Mouse (Mus musculus) hindbrain, embryonic 14.5 days (tissue): Measurements from ENCODE around the gene Gm17482. TPM values are rescaled to one million over a fixed set of nuclear protein-coding genes. Genes with fewer than 3 reads are reported as not detected.

ENCODE experiments used
- ATAC-seq: fragments of 200-750 bp; cut with Nextera tagmentation; 2 replicates; pipeline ENCODE4 v1.8.0; 2017; ENCODE audit warnings: moderate number of reproducible peaks, mild to moderate bottlenecking, moderate TSS enrichment, moderate library complexity; ENCODE audit not compliant: low FRiP score
- DNase-seq: peaks from one replicate; pipeline ENCODE4 v3.0.0-alpha.2; 2015; ENCODE audit warnings: low spot score
- H3K27ac ChIP-seq: fragments of 300-500 bp; sonication (generic); 2 replicates; pipeline ENCODE4 v1.5.1; 2014; ENCODE audit warnings: mild to moderate bottlenecking, moderate library complexity
- H3K27me3 ChIP-seq: fragments of 300-500 bp; sonication (generic); 2 replicates; pipeline ENCODE4 v1.6.1; 2014; ENCODE audit warnings: mild to moderate bottlenecking, low read length, mixed read lengths; ENCODE audit not compliant: control insufficient read depth, insufficient read depth
- H3K36me3 ChIP-seq: fragments of 300-500 bp; sonication (generic); replicated peaks from 2 replicates; pipeline ENCODE4 v1.6.1; 2014; ENCODE audit not compliant: control insufficient read depth, insufficient read depth
- H3K4me1 ChIP-seq: fragments of 300-500 bp; sonication (generic); replicated peaks from 2 replicates; pipeline ENCODE4 v1.6.1; 2014; ENCODE audit warnings: antibody characterized with exemption, low read length, mixed read lengths; ENCODE audit not compliant: control insufficient read depth, insufficient read depth
- H3K4me2 ChIP-seq: fragments of 300-500 bp; sonication (generic); replicated peaks from 2 replicates; pipeline ENCODE4 v1.6.1; 2014; ENCODE audit warnings: mild to moderate bottlenecking, moderate library complexity
- H3K4me3 ChIP-seq: fragments of 300-500 bp; sonication (generic); replicated peaks from 2 replicates; pipeline ENCODE4 v1.5.1; 2014; ENCODE audit warnings: mild to moderate bottlenecking, low read length
- H3K9ac ChIP-seq: fragments of 300-500 bp; sonication (generic); 2 replicates; pipeline ENCODE4 v1.6.1; 2014
- H3K9me3 ChIP-seq: fragments of 300-500 bp; sonication (generic); 2 replicates; pipeline ENCODE4 v1.6.1; 2016; ENCODE audit warnings: low read length; ENCODE audit not compliant: control insufficient read depth
- WGBS: fragments of 180-500 bp; shearing (Covaris S2); extraction: QIAGEN DNeasy Blood & Tissue Kit; methylation state at CpG from one replicate; pipeline ENCODE4 v1.1.7; 2014; 5-methylcytosine and 5-hydroxymethylcytosine counted together
- polyA plus RNA-seq: library from polyadenylated mRNA; unstranded; fragments of >200 nt; fragmentation: Nextera tagmentation; extraction: Ambion mirVana; gene quantifications from 2 replicates; pipeline ENCODE4 v1.2.1, GENCODE M21; 2014

Gene Gm17482
- polyA plus RNA-seq, 1 experiment from 2014 or later: not detected

DNA sequence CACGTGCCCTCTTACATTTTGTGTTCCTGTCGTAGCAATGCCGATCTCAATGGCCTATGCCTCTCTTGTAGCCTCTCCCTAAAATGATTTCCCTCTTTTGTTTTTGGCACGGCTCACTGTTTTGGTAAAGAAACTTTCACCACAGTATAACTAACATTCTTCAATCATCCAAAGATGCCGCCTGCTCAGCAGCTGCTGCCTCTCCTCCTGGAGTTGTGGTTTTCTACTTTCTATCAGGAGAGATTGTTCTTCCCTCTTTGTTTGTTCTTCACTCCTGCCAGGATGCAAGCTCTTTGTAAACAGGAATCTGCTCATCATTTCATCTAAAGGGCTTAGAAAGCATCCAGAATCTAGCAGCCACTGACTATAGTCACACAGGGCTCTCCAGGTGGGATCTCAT, 39.6 kb downstream of the Gm17482 start:
- WGBS: 92% methylated on average over 5 of the region's 5 CpGs
- no peaks in the 10 kb centered on the region for H3K9me3 ChIP-seq
- H3K27me3 ChIP-seq: no peaks in the 10 kb centered on the region
- H3K4me1 ChIP-seq: no peaks in the 10 kb centered on the region
- ATAC-seq (no peak), DNase-seq (no peak)
- H3K4me3 ChIP-seq: no peak overlapping the region
- no peak overlapping the region for H3K27ac ChIP-seq
- peaks cover 24% of the 10 kb centered on the region; the same call in 1 of the 2 replicates for H3K36me3 ChIP-seq
- no peak overlapping the region for H3K9ac ChIP-seq
- no peak overlapping the region for H3K4me2 ChIP-seq

DNA sequence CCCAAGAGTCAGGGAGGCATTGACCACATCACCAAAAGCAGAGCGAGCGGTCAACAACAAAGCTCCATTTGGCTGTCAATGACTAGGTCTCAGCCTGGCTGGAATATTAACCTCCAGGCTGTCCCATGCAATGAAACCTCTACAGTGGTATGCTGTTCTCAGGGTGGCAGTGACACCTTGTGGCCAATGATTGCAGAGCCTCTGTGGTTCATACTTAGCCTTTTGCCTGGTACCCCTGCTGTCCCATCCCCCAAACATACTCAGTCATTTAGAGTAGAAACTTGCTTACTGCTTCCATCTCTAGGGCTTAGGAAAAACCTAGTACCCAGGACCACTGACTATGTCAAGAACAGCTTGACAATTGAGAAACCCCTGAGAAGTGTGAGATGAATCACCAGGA, 40.8 kb downstream of the Gm17482 start:
- peak; percentile 78 for DNase-seq
- Histone ChIP-seq H3K4me1 (no peaks in the 10 kb centered on the region), H3K27me3 (no peaks in the 10 kb centered on the region), H3K4me2 (no peak overlapping the region), H3K9me3 (no peaks in the 10 kb centered on the region), H3K36me3 (peaks cover 19% of the 10 kb centered on the region; the same call in 1 of the 2 replicates), H3K27ac (no peak overlapping the region), H3K9ac (no peak overlapping the region), H3K4me3 (no peak overlapping the region)
- ATAC-seq: peak; percentile 79; the same call in 1 of the 2 replicates
- 52% methylated on average over 2 of the region's 2 CpGs for WGBS

DNA sequence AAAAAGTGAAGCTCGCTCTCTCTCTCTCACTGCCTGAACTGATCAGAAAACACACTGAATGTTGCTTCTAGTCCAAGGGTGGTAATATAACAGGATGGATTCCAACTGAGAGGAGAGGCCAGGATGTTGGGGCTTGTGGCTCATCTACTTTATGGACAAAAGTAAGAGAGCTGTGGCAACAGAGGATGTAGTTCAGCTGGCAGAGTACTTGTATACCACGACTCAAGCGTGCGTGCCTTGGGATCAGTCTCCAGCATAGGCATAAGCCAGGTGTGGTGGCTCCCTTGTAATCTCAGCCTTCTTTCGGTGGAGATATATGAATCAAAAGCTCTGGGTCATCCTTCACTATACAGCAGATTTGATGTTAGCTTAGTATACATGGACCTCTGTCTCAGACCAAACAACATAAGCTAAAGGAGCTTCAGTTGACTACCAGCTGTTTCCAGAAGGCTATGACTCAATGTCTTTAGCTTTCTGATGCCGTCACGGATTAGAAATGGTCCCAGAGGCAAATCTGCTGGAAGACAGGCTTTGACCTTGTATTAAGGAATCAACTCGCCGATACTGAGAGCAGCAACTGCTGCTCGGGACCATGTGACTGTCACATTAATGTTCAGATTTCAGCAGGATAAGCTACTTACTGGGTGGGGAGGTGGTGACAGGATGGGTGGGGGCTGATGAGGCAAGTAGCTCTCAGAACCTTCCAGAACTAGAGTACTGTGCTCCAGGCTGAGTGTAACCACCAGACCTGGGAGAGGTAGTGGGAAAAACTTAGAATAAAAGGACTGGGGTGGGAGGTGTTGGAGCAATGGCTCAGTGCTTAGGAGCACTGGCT, 41.6 kb downstream of the Gm17482 start:
- Histone ChIP-seq H3K9ac (no peak overlapping the region), H3K36me3 (peaks cover 12% of the 10 kb centered on the region; the same call in 1 of the 2 replicates), H3K4me1 (no peaks in the 10 kb centered on the region), H3K27ac (no peak overlapping the region), H3K9me3 (no peaks in the 10 kb centered on the region), H3K4me2 (no peak overlapping the region), H3K4me3 (no peak overlapping the region), H3K27me3 (no peaks in the 10 kb centered on the region)
- WGBS: 89% methylated on average over 10 of the region's 10 CpGs
- DNase-seq (no peak), ATAC-seq (no peak)

DNA sequence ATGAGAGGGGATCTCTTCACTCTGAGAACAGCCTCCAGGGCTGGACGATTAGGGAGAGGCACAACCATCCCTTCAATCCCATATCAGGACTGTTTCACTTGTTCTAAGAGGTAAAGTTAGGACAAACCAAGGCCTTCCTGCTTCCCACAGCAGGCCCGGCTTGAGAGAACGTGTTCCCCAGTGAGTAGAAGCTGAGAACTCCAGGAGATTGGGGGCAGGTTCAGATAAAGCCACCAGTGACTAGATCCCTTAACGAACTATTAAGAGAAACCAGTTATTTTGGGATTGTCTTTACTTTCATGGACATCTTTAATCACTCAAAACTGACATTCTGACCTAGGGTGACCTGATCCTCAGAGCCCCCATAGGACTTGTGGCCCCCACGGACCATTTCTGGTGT, 42.4 kb downstream of the Gm17482 start:
- H3K4me3 ChIP-seq: no peak overlapping the region
- H3K9ac ChIP-seq: no peak overlapping the region
- no peak overlapping the region for H3K4me2 ChIP-seq
- H3K9me3 ChIP-seq: no peaks in the 10 kb centered on the region
- H3K27ac ChIP-seq: no peak overlapping the region
- ATAC-seq (no peak), DNase-seq (no peak)
- WGBS: 79% methylated on average over 5 of the region's 5 CpGs
- H3K4me1 ChIP-seq: no peaks in the 10 kb centered on the region
- no peaks in the 10 kb centered on the region for H3K27me3 ChIP-seq
- 0 out of 2 replicates have a peak, but pooled peaks cover 4% of the 10 kb centered on the region for H3K36me3 ChIP-seq

DNA sequence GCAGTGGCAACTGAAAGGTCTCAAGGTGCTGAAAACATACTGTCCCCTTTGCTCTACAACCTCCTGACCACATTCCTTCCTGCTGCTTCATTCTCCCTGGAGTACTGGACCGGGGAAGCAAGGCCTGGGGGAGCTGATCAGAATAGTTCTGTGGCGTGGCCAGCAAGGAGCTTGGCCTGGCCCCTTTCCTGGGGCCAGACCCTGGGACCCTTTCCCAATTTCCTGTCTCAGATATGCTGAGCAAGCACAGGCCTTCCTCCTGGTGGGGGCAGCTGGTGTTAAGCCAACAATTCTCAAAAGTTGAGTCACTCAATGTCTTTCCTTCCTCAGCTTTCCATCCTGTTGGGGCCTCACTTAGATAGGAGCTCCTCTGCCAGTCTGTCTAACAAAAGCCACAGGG, 42.9 kb downstream of the Gm17482 start:
- WGBS: 70% methylated on average over 2 of the region's 2 CpGs
- no peak overlapping the region for H3K4me2 ChIP-seq
- no peaks in the 10 kb centered on the region for H3K9me3 ChIP-seq
- no peaks in the 10 kb centered on the region for H3K4me1 ChIP-seq
- H3K4me3 ChIP-seq: no peak overlapping the region
- no peaks in the 10 kb centered on the region for H3K36me3 ChIP-seq
- no peaks in the 10 kb centered on the region for H3K27me3 ChIP-seq
- ATAC-seq (no peak), DNase-seq (no peak)
- no peak overlapping the region for H3K27ac ChIP-seq
- no peak overlapping the region for H3K9ac ChIP-seq

DNA sequence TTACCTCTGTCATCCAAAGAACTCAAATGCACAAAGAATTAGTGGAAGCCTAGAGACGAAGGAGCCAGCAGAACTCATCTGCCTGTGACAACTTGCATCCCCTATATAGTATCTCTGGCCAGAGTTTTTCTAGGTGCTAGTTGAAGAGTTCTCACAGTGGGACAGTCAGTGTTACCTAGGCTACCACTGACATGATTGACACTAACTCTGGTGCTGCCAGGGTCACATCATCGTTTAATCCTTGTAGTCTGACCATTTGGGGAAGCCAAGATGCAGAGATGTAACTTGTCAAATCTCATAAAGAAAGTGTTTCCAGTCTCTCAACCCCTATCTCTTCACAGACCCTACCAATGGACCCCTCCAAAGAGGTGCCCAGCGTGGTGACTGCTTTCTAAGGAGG, 44.2 kb downstream of the Gm17482 start:
- 67% methylated on average over 3 of the region's 3 CpGs for WGBS
- no peaks in the 10 kb centered on the region for H3K27me3 ChIP-seq

DNA sequence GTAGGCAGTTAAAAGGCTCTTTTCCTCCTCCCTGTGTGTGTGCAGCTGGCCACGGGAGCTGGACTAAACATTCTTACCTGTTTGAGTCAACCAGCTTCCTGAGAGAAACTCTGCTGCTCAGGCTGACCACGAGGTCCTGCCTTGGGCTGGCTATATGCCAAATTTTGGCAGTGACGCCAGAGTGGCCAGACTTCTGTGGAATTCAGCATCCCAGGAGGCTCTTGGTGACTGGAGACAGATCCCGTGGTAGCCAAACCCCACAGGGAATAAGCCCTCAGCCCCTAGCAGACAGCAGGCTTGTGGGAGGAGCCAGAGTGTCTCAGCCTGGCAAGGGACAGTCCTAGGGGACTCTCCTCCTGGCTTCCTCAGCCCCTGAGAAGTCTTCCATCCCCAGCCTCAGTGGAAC, 44.7 kb downstream of the Gm17482 start:
- Histone ChIP-seq H3K4me2 (no peak overlapping the region), H3K36me3 (no peaks in the 10 kb centered on the region), H3K4me3 (no peak overlapping the region), H3K4me1 (no peaks in the 10 kb centered on the region), H3K9me3 (no peaks in the 10 kb centered on the region), H3K9ac (no peak overlapping the region), H3K27me3 (no peaks in the 10 kb centered on the region), H3K27ac (no peak overlapping the region)
- ATAC-seq (no peak), DNase-seq (peak; percentile 30)
- 20% methylated on average over 4 of the region's 4 CpGs for WGBS

More for the DNA sequence above, 44.2 kb downstream of the Gm17482 start:
- Histone ChIP-seq H3K4me1 (no peaks in the 10 kb centered on the region), H3K4me3 (no peak overlapping the region), H3K9me3 (no peaks in the 10 kb centered on the region), H3K4me2 (no peak overlapping the region), H3K36me3 (no peaks in the 10 kb centered on the region), H3K27ac (no peak overlapping the region), H3K9ac (no peak overlapping the region)
- ATAC-seq (no peak), DNase-seq (no peak)

DNA sequence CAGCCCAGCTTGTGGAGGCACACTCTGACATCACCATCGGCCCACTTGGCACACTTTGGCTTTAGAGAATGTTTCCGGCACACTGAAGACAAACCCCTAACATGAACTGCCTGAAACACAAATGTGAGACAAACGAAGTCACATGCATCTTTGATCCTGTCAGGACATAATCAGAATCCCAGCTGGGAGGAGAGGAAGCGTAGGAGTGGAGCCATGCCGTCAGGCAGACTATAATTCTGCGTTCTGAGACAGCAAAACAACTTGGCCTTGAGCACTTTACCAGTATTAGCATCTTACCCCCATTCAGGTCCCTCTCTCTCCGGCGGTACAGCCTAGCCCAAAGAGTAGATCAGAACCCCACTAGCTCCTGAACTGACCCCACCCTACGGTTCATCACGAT, 46.2 kb downstream of the Gm17482 start:
- Histone ChIP-seq H3K27me3 (no peaks in the 10 kb centered on the region), H3K9me3 (no peaks in the 10 kb centered on the region), H3K4me3 (no peak overlapping the region), H3K9ac (no peak overlapping the region), H3K4me1 (no peaks in the 10 kb centered on the region), H3K36me3 (no peaks in the 10 kb centered on the region), H3K27ac (no peak overlapping the region), H3K4me2 (no peak overlapping the region)
- WGBS: 89% methylated on average over 10 of the region's 10 CpGs
- ATAC-seq: no peak
- DNase-seq: no peak

DNA sequence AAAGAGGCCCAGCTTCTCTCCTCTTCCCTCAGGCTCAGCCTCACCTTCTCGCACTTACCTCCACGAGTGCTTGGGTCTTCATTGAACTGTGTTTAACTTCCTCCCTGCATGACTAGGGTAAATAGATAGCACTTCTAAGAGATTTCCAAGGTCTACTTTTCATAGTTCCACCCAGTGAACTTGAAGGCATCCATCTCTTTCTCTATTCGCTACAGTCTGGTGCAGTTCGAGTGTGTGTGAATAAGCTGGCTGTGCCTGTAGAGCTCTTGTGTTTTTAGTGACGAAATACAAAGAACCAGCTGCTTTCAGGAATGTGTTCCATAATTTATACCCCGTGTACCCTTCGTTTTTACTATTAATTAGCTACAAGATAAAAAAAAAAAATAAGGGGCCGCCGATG, 47.6 kb downstream of the Gm17482 start:
- Histone ChIP-seq H3K4me3 (no peak overlapping the region), H3K27ac (no peak overlapping the region), H3K9ac (no peak overlapping the region), H3K4me1 (no peaks in the 10 kb centered on the region), H3K36me3 (no peaks in the 10 kb centered on the region), H3K9me3 (no peaks in the 10 kb centered on the region), H3K27me3 (no peaks in the 10 kb centered on the region), H3K4me2 (no peak overlapping the region)
- DNase-seq (no peak), ATAC-seq (no peak)
- 80% methylated on average over 9 of the region's 9 CpGs for WGBS
